Mouse (Mus musculus) c-Kit-positive CD71-positive TER-119-positive erythroid progenitor cells, embryonic 14.5 days (primary cell): ENCODE data around the gene Pias4.
"Not testable (repeated sequence)": the region's sequence is repeated elsewhere in the genome, so short reads cannot be mapped to it uniquely, and the experiment has no call there.

Experiments
- DNase-seq: peaks from one replicate; pipeline ENCODE4 v3.0.0-alpha.2; 2013; ENCODE audit warnings: low spot score

Gene Pias4

GRCm38 (mm10) chr10:81190912-81191321 lies 23.2 kb upstream of the Pias4 start:
- DNase-seq, result no peak

- DNase-seq, result no peak
Observed at GRCm38 (mm10) chr10:81190236-81190911, 22.7 kb upstream of the Pias4 start.

- DNase-seq, result no peak
Observed at GRCm38 (mm10) chr10:81189821-81190220, 22.1 kb upstream of the Pias4 start.

GRCm38 (mm10) chr10:81187161-81187560 lies 19.4 kb upstream of the Pias4 start:
- no peak for DNase-seq

GRCm38 (mm10) chr10:81184765-81185164 lies 17.0 kb upstream of the Pias4 start:
- DNase-seq, result no peak

- no peak for DNase-seq
Observed at GRCm38 (mm10) chr10:81183805-81184204, 16.1 kb upstream of the Pias4 start, which contains the start of gene 4930442H23Rik. 4930442H23Rik (minus strand) TSS chr10:81183849.

GRCm38 (mm10) chr10:81182336-81183333 lies 14.9 kb upstream of the Pias4 start, which contains the start of gene Dapk3:
Dapk3 (plus strand) TSS chr10:81183005.
- peak; percentile 99 for DNase-seq

GRCm38 (mm10) chr10:81181860-81182259 lies 14.1 kb upstream of the Pias4 start:
- DNase-seq, result not testable (repeated sequence)

- no peak for DNase-seq
Observed at GRCm38 (mm10) chr10:81180946-81181345, 13.2 kb upstream of the Pias4 start.

- DNase-seq, result no peak
Observed at GRCm38 (mm10) chr10:81179451-81180342, 12.0 kb upstream of the Pias4 start.

- no peak for DNase-seq
Observed at GRCm38 (mm10) chr10:81178927-81179326, 11.2 kb upstream of the Pias4 start.

GRCm38 (mm10) chr10:81177958-81178712 lies 10.4 kb upstream of the Pias4 start:
- DNase-seq, result no peak

GRCm38 (mm10) chr10:81177491-81177925 lies 9.8 kb upstream of the Pias4 start:
- DNase-seq, result peak; percentile 53

- peak; percentile 97 for DNase-seq
Observed at GRCm38 (mm10) chr10:81176466-81177271, 8.9 kb upstream of the Pias4 start, which contains the start of gene Eef2. Eef2 (plus strand) TSS chr10:81176631.

- DNase-seq, result no peak
Observed at GRCm38 (mm10) chr10:81175936-81176465, 8.3 kb upstream of the Pias4 start.

GRCm38 (mm10) chr10:81175345-81175701 lies 7.6 kb upstream of the Pias4 start:
- DNase-seq, result not testable (repeated sequence)

GRCm38 (mm10) chr10:81174617-81175344 lies 7.1 kb upstream of the Pias4 start:
- peak; percentile 84 for DNase-seq

GRCm38 (mm10) chr10:81173132-81173531 lies 5.4 kb upstream of the Pias4 start:
- peak; percentile 81 for DNase-seq

GRCm38 (mm10) chr10:81169411-81169900 lies 1.7 kb upstream of the Pias4 start:
- not testable (repeated sequence) for DNase-seq
